Mouse (Mus musculus): ENCODE results near the gene Zfp148. TPM values are rescaled to one million over a fixed set of nuclear protein-coding genes. Genes with fewer than 3 reads are reported as not detected.
"Not testable (repeated sequence)": the region's sequence is repeated elsewhere in the genome, so short reads cannot be mapped to it uniquely, and the experiment has no call there.

Gene Zfp148
- polyA plus RNA-seq, 1 experiment from 2014 or later, result 51.1 TPM

DNA sequence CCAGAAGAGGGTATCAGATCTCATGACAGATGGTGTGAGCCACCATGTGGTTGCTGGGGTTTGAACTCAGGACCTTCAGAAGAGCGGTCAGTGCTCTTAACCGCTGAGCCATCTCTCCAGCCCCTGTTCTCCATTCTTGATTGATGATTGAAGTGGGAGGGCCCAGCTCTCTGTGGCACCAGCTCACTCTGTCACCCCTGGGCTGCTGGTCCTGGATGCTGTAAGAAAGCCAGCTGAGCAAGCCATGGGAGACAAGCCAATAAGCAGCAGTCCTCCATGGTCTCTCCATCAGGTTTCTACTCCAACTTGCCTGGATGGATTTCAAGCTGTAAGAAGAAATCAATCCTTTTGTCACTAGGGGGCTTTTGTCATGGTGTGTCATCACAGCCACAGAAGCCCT lies 7.3 kb upstream of the Zfp148 start:
- no peak for DNase-seq
- 100% methylated on average over 2 of the region's 2 CpGs for WGBS

DNA sequence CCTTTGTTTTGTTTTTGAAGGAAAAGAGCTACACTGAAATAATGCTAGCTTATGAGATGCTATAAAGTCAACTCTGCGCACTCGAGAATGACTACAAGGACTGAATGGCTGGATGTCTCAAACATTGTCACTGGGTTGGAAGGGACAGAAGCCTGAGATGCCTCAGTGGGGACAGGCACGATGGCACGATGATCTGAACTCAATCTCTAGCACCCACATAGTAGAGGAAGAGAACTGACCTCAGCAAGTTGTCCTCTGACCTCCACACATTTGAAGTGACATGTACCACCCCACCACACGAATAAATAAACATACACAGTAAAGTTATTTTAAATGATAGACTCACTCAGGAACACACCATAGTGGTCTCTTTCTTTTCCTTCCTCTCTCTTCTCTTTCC lies 4.4 kb upstream of the Zfp148 start:
- 85% methylated on average over 5 of the region's 5 CpGs for WGBS
- peaks cover 9% of the 10 kb centered on the region for H3K4me1 ChIP-seq (ENCODE audit: control insufficient read depth, insufficient read depth, low read length)
- no peak overlapping the region for H3K4me2 ChIP-seq (ENCODE audit: low read length)
- no peaks in the 10 kb centered on the region for H3K9me3 ChIP-seq (ENCODE audit: control insufficient read depth, low read length)
- no peak overlapping the region for H3K9ac ChIP-seq (replicated peaks; ENCODE audit: low read length)
- no peak overlapping the region for H3K27ac ChIP-seq (replicated peaks; ENCODE audit: low read depth, low read length)
- H3K4me3 ChIP-seq (replicated peaks; ENCODE audit: low read depth, low read length), result no peak overlapping the region
- no peaks in the 10 kb centered on the region for H3K27me3 ChIP-seq (ENCODE audit: control insufficient read depth, insufficient read depth, low read length)
- ATAC-seq (ENCODE audit: low FRiP score, low TSS enrichment) (no peak), DNase-seq (no peak)
- H3K36me3 ChIP-seq (ENCODE audit: control insufficient read depth, insufficient read depth, low read length), result no peaks in the 10 kb centered on the region

More for the DNA sequence above, 7.3 kb upstream of the Zfp148 start:
- no peak overlapping the region for H3K4me2 ChIP-seq (ENCODE audit: low read length)
- no peaks in the 10 kb centered on the region for H3K9me3 ChIP-seq (ENCODE audit: control insufficient read depth, low read length)
- no peaks in the 10 kb centered on the region for H3K4me1 ChIP-seq (ENCODE audit: control insufficient read depth, insufficient read depth, low read length)
- ATAC-seq (ENCODE audit: low FRiP score, low TSS enrichment), result no peak
- H3K9ac ChIP-seq (replicated peaks; ENCODE audit: low read length), result no peak overlapping the region
- H3K36me3 ChIP-seq (ENCODE audit: control insufficient read depth, insufficient read depth, low read length), result no peaks in the 10 kb centered on the region
- no peak overlapping the region for H3K4me3 ChIP-seq (replicated peaks; ENCODE audit: low read depth, low read length)
- no peak overlapping the region for H3K27ac ChIP-seq (replicated peaks; ENCODE audit: low read depth, low read length)
- H3K27me3 ChIP-seq (ENCODE audit: control insufficient read depth, insufficient read depth, low read length), result no peaks in the 10 kb centered on the region

DNA sequence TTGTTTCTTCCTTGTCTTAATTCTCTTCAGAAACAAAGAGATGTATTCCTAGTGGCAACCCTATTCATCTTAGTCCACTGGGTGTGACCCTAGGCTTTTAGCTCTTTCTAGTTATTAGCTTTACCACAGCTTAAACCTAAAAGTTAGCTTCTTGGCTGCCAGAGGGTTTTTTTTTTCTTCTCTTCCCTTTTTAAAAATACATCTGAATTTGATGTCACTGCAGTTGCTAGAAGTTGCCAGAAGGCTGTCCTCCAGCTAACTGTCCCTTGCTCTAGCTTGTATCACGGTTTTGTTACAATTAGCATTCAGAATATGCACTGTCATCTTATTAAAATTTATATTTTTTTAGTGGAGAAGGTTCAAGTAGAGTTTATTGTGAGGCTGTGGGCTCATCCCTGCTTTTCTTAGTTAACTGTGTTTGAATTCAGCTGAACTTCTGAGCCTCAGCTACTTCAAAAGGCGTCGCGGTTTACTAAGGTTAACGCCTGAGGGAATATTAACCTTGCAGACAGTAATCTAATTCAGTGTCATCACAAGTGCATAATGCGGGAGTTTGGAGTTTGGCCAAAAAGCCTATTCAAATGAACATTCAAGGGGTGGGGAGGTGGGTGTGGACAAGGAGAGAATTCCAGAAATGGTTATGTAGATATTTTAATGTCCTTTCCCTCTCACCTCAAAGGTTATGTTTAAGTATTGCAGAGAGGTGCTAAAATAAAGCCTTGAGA lies 1.3 kb upstream of the Zfp148 start:
- ATAC-seq (ENCODE audit: low FRiP score, low TSS enrichment) (no peak), DNase-seq (peak; percentile 60)
- WGBS, result 24% methylated on average over 6 of the region's 6 CpGs
- Histone ChIP-seq H3K4me1 (ENCODE audit: control insufficient read depth, insufficient read depth, low read length) (peaks cover 17% of the 10 kb centered on the region), H3K27me3 (ENCODE audit: control insufficient read depth, insufficient read depth, low read length) (no peaks in the 10 kb centered on the region), H3K4me3 (replicated peaks; ENCODE audit: low read depth, low read length) (peak overlapping the region; percentile 86), H3K36me3 (ENCODE audit: control insufficient read depth, insufficient read depth, low read length) (no peaks in the 10 kb centered on the region), H3K9me3 (ENCODE audit: control insufficient read depth, low read length) (no peaks in the 10 kb centered on the region), H3K9ac (replicated peaks; ENCODE audit: low read length) (peak overlapping the region; percentile 94; the same call in 1 of the 2 replicates), H3K4me2 (ENCODE audit: low read length) (peak overlapping the region; percentile 97), H3K27ac (replicated peaks; ENCODE audit: low read depth, low read length) (peak overlapping the region; percentile 96)

DNA sequence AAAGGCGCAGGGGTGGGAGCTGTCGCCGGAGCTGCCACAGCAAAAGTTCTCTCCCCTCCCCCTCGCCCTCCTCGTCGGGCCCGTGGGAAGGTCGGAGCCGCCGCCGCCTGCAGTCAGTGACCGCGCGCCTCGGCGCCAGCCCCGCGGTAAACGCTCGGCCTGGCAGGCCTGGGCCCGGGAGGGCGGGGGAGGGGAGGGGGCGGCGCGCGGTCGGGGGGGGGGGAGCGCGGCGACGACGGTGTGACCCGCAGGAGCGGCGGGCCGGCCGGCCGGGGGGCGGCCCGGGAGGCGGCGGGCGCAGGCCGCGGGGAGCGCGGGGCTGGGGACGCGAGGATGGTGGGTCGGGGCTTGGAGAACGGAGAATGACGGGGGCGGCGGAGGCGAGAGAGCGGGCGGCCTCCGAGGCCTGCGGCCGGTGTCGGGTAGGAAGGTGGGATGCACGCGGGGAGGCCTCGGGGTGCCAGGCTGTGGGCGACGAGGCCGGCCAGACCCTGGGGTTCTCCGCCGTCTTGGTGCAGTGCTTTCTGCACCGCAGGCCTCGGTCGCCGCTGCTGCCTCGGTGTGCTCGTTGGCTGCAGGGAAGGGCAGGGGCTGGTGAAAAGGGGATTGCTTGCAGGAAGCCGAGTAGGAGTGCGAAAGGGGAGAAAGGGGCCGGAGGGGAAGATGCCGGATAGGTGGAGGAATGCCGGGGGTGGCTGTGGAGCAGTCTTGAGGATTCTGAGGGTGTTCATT lies 412 bp downstream of the Zfp148 start:
- Histone ChIP-seq H3K4me2 (ENCODE audit: low read length) (peak overlapping the region; percentile 97), H3K9ac (replicated peaks; ENCODE audit: low read length) (peak overlapping the region; percentile 94), H3K4me1 (ENCODE audit: control insufficient read depth, insufficient read depth, low read length) (peaks cover 17% of the 10 kb centered on the region), H3K27me3 (ENCODE audit: control insufficient read depth, insufficient read depth, low read length) (no peaks in the 10 kb centered on the region), H3K36me3 (ENCODE audit: control insufficient read depth, insufficient read depth, low read length) (no peaks in the 10 kb centered on the region), H3K27ac (replicated peaks; ENCODE audit: low read depth, low read length) (peak overlapping the region; percentile 96), H3K9me3 (ENCODE audit: control insufficient read depth, low read length) (no peaks in the 10 kb centered on the region), H3K4me3 (replicated peaks; ENCODE audit: low read depth, low read length) (peak overlapping the region; percentile 86)
- peak; percentile 67 for DNase-seq
- WGBS, result under 1% methylated on average over 53 of the region's 80 CpGs
- peak; percentile 82 for ATAC-seq (ENCODE audit: low FRiP score, low TSS enrichment)

DNA sequence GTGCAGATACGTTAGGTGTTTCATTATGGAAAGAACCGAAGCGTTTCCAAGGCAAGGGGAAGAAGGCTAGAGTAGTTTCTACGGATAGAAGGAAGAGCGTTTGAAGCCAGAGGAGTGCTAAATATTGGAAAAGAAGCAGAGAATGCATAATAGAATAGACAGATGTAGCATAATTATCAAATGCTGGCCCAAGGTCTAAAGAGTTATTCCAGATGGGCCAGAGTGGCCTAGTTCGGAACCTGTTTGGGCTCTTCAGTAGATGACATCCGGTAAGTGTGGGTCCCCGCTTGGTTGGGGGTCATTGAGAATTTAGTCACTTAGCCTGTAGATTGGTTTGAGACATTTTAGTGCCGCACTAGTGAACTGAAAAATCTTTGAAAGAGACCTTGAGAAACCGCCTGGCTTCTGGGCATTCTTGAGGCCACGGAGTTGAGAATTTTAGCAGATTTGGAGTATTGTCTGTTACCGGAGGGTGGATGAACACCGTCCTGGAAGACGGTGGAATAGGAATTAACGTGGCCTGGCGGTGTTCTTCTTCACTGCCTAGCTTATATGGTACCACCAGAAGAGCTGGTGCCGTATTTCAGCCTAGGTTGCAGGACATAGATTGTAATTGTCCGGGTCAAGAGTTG lies 1.1 kb downstream of the Zfp148 start:
- Histone ChIP-seq H3K4me3 (replicated peaks; ENCODE audit: low read depth, low read length) (peak overlapping the region; percentile 86), H3K9ac (replicated peaks; ENCODE audit: low read length) (peak overlapping the region; percentile 94), H3K9me3 (ENCODE audit: control insufficient read depth, low read length) (no peaks in the 10 kb centered on the region), H3K4me2 (ENCODE audit: low read length) (peak overlapping the region; percentile 97), H3K27ac (replicated peaks; ENCODE audit: low read depth, low read length) (peak overlapping the region; percentile 96), H3K4me1 (ENCODE audit: control insufficient read depth, insufficient read depth, low read length) (peaks cover 17% of the 10 kb centered on the region), H3K36me3 (ENCODE audit: control insufficient read depth, insufficient read depth, low read length) (no peaks in the 10 kb centered on the region), H3K27me3 (ENCODE audit: control insufficient read depth, insufficient read depth, low read length) (no peaks in the 10 kb centered on the region)
- WGBS, result 2% methylated on average over 18 of the region's 18 CpGs
- DNase-seq, result peak; percentile 43
- no peak for ATAC-seq (ENCODE audit: low FRiP score, low TSS enrichment)

DNA sequence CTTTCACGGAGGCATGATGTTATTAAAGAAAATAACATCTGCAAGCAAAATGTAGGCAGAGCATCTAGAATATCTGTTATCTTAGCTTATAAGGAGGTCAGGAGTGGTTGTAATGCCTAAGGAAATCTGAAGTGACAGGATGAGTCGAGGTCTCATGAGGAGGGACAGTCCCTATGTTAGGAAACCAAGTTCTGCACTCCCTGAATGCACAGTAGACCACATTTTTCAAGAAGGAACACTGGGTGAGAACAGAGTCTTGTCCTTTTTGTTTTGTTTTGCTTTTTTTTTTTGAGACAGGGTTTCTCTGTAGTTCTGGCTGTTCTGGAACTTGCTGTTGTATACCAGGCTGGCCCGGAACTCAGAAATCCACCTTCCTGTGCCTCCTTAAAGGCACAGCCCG lies 1.7 kb downstream of the Zfp148 start:
- ATAC-seq (ENCODE audit: low FRiP score, low TSS enrichment) (no peak), DNase-seq (no peak)
- 38% methylated on average over 4 of the region's 4 CpGs for WGBS
- peak overlapping the region; percentile 97 for H3K4me2 ChIP-seq (ENCODE audit: low read length)
- H3K27ac ChIP-seq (replicated peaks; ENCODE audit: low read depth, low read length), result peak overlapping the region; percentile 96
- H3K9me3 ChIP-seq (ENCODE audit: control insufficient read depth, low read length), result no peaks in the 10 kb centered on the region
- H3K9ac ChIP-seq (replicated peaks; ENCODE audit: low read length), result peak overlapping the region; percentile 94
- peaks cover 17% of the 10 kb centered on the region for H3K4me1 ChIP-seq (ENCODE audit: control insufficient read depth, insufficient read depth, low read length)
- no peaks in the 10 kb centered on the region for H3K27me3 ChIP-seq (ENCODE audit: control insufficient read depth, insufficient read depth, low read length)
- H3K4me3 ChIP-seq (replicated peaks; ENCODE audit: low read depth, low read length), result peak overlapping the region; percentile 86
- H3K36me3 ChIP-seq (ENCODE audit: control insufficient read depth, insufficient read depth, low read length), result no peaks in the 10 kb centered on the region

DNA sequence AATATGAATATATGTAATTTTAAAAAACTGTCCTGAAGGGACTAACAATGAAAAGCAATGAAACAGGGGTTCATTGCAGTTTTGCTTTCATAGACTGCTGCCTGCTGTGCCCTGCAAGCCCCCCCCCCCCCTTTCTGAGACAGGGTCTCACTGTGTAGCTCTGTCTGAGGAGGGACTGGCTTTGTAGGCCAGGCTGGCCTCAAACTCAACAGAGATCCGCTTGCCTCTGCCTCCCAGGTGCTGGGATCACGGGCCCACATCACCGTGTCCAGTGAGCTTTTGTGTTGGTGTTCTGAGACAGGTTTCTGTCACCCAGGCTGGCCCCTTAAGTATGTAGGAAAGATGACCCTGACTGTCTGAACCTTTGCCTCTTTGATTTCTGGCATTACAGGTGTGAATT lies 2.9 kb downstream of the Zfp148 start:
- no peak overlapping the region for H3K4me3 ChIP-seq (replicated peaks; ENCODE audit: low read depth, low read length)
- H3K9ac ChIP-seq (replicated peaks; ENCODE audit: low read length), result no peak overlapping the region
- 97% methylated on average over 3 of the region's 3 CpGs for WGBS
- DNase-seq (no peak), ATAC-seq (ENCODE audit: low FRiP score, low TSS enrichment) (no peak)
- H3K36me3 ChIP-seq (ENCODE audit: control insufficient read depth, insufficient read depth, low read length), result no peaks in the 10 kb centered on the region
- H3K4me2 ChIP-seq (ENCODE audit: low read length), result peak overlapping the region; percentile 1; the same call in 1 of the 2 replicates
- no peaks in the 10 kb centered on the region for H3K27me3 ChIP-seq (ENCODE audit: control insufficient read depth, insufficient read depth, low read length)
- no peak overlapping the region for H3K27ac ChIP-seq (replicated peaks; ENCODE audit: low read depth, low read length)
- H3K4me1 ChIP-seq (ENCODE audit: control insufficient read depth, insufficient read depth, low read length), result peaks cover 17% of the 10 kb centered on the region
- H3K9me3 ChIP-seq (ENCODE audit: control insufficient read depth, low read length), result no peaks in the 10 kb centered on the region

DNA sequence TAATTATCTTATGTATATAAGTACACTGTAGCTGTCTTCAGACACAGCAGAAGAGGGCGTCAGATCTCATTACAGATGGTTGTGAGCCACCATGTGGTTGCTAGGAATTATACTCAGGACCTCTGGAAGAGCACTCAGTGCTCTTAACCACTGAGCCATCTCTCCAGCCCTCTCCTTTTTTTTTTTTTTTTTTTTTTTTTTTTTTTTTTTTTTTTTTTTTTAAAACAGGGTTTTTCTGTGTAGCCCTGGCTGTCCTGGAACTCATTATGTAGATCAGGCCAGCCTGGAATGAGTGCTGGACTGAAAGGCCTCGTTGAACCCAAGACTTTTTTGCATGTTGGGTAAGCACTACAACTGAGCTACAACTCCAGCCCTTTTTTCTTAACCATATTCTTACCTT lies 3.4 kb downstream of the Zfp148 start:
- DNase-seq; H3K4me3 ChIP-seq (replicated peaks; ENCODE audit: low read depth, low read length); H3K36me3 ChIP-seq (ENCODE audit: control insufficient read depth, insufficient read depth, low read length); H3K9ac ChIP-seq (replicated peaks; ENCODE audit: low read length); H3K27ac ChIP-seq (replicated peaks; ENCODE audit: low read depth, low read length); ATAC-seq (ENCODE audit: low FRiP score, low TSS enrichment); H3K4me2 ChIP-seq (ENCODE audit: low read length); H3K9me3 ChIP-seq (ENCODE audit: control insufficient read depth, low read length); H3K27me3 ChIP-seq (ENCODE audit: control insufficient read depth, insufficient read depth, low read length): not testable (repeated sequence)
- 84% methylated on average over 2 of the region's 2 CpGs for WGBS
- peaks cover 17% of the 10 kb centered on the region for H3K4me1 ChIP-seq (ENCODE audit: control insufficient read depth, insufficient read depth, low read length)
